In the genomic region with DNA sequence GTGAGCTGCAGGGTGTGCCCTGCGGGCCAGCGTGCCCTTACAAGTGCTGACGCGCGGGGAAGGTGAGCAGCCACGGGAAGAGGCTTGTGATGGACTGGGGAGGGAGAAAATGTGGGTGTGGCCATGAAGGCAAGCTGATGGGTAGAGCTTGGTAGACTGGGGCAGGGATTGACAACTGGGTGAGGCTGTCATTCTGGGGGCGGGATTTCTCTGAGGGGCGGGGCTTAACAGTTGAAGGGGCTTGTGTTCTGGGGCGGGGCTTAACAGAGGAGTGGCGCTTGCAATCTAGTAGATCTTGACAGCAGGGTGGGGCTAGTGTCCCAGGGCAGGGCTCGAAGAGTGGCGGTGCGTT, we compare ENCODE assay signal across 9 mouse cellular contexts. TPM values are rescaled to one million over a fixed set of nuclear protein-coding genes. Genes with fewer than 3 reads are reported as not detected.
A peak's percentile ranks its signal among the peaks of the same experiment; 100 is the strongest.
DNase-seq lines count a peak whose midpoint lies in the region; ATAC-seq and TF ChIP-seq lines count a peak whose summit lies in the region.
"Had no signal": no experiment of that assay in that cellular context is flagged by ENCODE, and none has a peak within 500 bp of the region (broad histone marks: within the 10 kb centered on the region; RNA-seq: fewer than 3 reads in every experiment).

No protein-coding gene starts in this region.

- H3K27me3 ChIP-seq in kidney, embryonic 14.5 days (ENCODE audit: control insufficient read depth, insufficient read depth, low read length), result peaks cover 10% of the 10 kb centered on the region; the same call in 1 of the 2 replicates
- H3K27me3 ChIP-seq in Patski, result no peaks in the 10 kb centered on the region
- H3K27me3 ChIP-seq in forebrain, embryonic 11.5 days (ENCODE audit: control insufficient read depth, insufficient read depth, low read length), result peaks cover 40% of the 10 kb centered on the region
- no peaks in the 10 kb centered on the region for H3K27me3 ChIP-seq in limb, embryonic 14.5 days (ENCODE audit: control insufficient read depth, insufficient read depth, low read length)
- no peaks in the 10 kb centered on the region for H3K27me3 ChIP-seq in myocyte (ENCODE audit: control insufficient read depth, insufficient read depth, insufficient read length)

- peak overlapping the region; percentile 43 for H3K4me3 ChIP-seq in kidney, embryonic 14.5 days (ENCODE audit: low read length)
- H3K4me3 ChIP-seq in forebrain, embryonic 11.5 days (ENCODE audit: low read depth, low read length), result peak overlapping the region; percentile 28
- H3K4me3 ChIP-seq in limb, embryonic 14.5 days (replicated peaks; ENCODE audit: low read length), result peak overlapping the region; percentile 34
- H3K4me3 ChIP-seq in myocyte, result peak overlapping the region; percentile 12

- CTCF ChIA-PET in Patski (lab: Charles Lee), result interaction anchor here (0.6 to 2.7 kb wide), 10 partner anchors 8 to 75 kb away, joined by 3 to 21 read pairs (median 4); a partner anchor contains a TSS

- no peak overlapping the region for H3K9ac ChIP-seq in kidney, embryonic 14.5 days (ENCODE audit: low read depth, low read length)
- H3K9ac ChIP-seq in forebrain, embryonic 11.5 days (ENCODE audit: low read length), result no peak overlapping the region
- H3K9ac ChIP-seq in limb, embryonic 14.5 days (ENCODE audit: low read depth, low read length, severe bottlenecking), result no peak overlapping the region

- TF ChIP-seq CTCF in Patski (IDR thresholded peaks at IDR 0.05), result no peak

- ATAC-seq in kidney, embryonic 14.5 days (ENCODE audit: low FRiP score, low TSS enrichment), result no peak
- peak; percentile 51 for ATAC-seq in Patski
- ATAC-seq in forebrain, embryonic 11.5 days (replicated peaks; ENCODE audit: low FRiP score), result peak; percentile 9; the same call in 1 of the 2 replicates
- peak; percentile 6 for ATAC-seq in limb, embryonic 14.5 days (ENCODE audit: low FRiP score, low read depth)

- no peak for DNase-seq in kidney, adult 8-10 months
- no peak for DNase-seq in Patski (ENCODE audit: low read depth, low spot score)
- peak; percentile 81 for DNase-seq in forebrain, embryonic 11.5 days (ENCODE audit: low spot score)
- DNase-seq in limb, embryonic 14.5 days (ENCODE audit: low spot score), result no peak
- no peak for DNase-seq in adrenal gland, adult 2 months
- DNase-seq in cerebellum, adult 8-10 months, result no peak

- in situ Hi-C loops in Patski (cut with MboI; ENCODE audit: low pct_unique_long_range_greater_than_20kb), result loop anchor here (10.0 kb wide), 1 partner anchor 86 kb away; no protein-coding TSS in a partner anchor

- H3K27ac ChIP-seq in kidney, embryonic 14.5 days (ENCODE audit: low read depth, low read length), result no peak overlapping the region
- no peak overlapping the region for H3K27ac ChIP-seq in forebrain, embryonic 11.5 days (ENCODE audit: low read depth, low read length)
- H3K27ac ChIP-seq in limb, embryonic 14.5 days (replicated peaks; ENCODE audit: low read depth, low read length), result no peak overlapping the region

- TF ChIP-seq POLR2A in limb, embryonic 14.5 days (IDR thresholded peaks at IDR 0.05; ENCODE audit: borderline replicate concordance, extremely low read depth, insufficient read depth, insufficient read length), result no peak
- no peak for TF ChIP-seq POLR2A in myocyte (IDR thresholded peaks at IDR 0.05; ENCODE audit: insufficient read length, low read depth)

- H3K4me2 ChIP-seq in kidney, embryonic 14.5 days (replicated peaks; ENCODE audit: low read depth, low read length), result peak overlapping the region; percentile 77
- peak overlapping the region; percentile 62 for H3K4me2 ChIP-seq in forebrain, embryonic 11.5 days (ENCODE audit: low read depth, low read length, severe bottlenecking)
- peak overlapping the region; percentile 72 for H3K4me2 ChIP-seq in limb, embryonic 14.5 days (replicated peaks; ENCODE audit: low read depth, low read length, severe bottlenecking)
- peak overlapping the region; percentile 83 for H3K4me2 ChIP-seq in myocyte (ENCODE audit: low read depth)

- POLR2A ChIA-PET in Patski (lab: Charles Lee), result interaction anchor here (0.7 kb wide), 1 partner anchor 67 kb away, joined by 5 read pairs; no protein-coding TSS in a partner anchor

- 2% methylated on average over 12 of the region's 13 CpGs for whole genome bisulfite sequencing in kidney, embryonic 14.5 days
- 3% methylated on average over 13 of the region's 13 CpGs for WGBS in forebrain, embryonic 11.5 days
- 4% methylated on average over 12 of the region's 13 CpGs for WGBS in limb, embryonic 14.5 days

- no peaks in the 10 kb centered on the region for H3K79me2 ChIP-seq in myocyte (ENCODE audit: control insufficient read depth, insufficient read depth)

- no peaks in the 10 kb centered on the region for H3K36me3 ChIP-seq in kidney, embryonic 14.5 days (ENCODE audit: control insufficient read depth, insufficient read depth, low read length)
- no peaks in the 10 kb centered on the region for H3K36me3 ChIP-seq in forebrain, embryonic 11.5 days (ENCODE audit: control insufficient read depth, insufficient read depth, low read length)
- H3K36me3 ChIP-seq in limb, embryonic 14.5 days (ENCODE audit: control insufficient read depth, insufficient read depth, low read length), result no peaks in the 10 kb centered on the region
- H3K36me3 ChIP-seq in myocyte (ENCODE audit: control insufficient read depth, insufficient read depth), result no peaks in the 10 kb centered on the region

- H3ac ChIP-seq in myocyte (ENCODE audit: control insufficient read depth, insufficient read length), result no peak overlapping the region

- peaks cover 21% of the 10 kb centered on the region for H3K4me1 ChIP-seq in kidney, embryonic 14.5 days (ENCODE audit: control insufficient read depth, insufficient read depth, low read length)
- peaks cover 15% of the 10 kb centered on the region for H3K4me1 ChIP-seq in forebrain, embryonic 11.5 days (replicated peaks; ENCODE audit: control insufficient read depth, insufficient read depth, low read length)
- peaks cover 22% of the 10 kb centered on the region for H3K4me1 ChIP-seq in limb, embryonic 14.5 days (ENCODE audit: control insufficient read depth, insufficient read depth, low read length)

- no peaks in the 10 kb centered on the region for H3K9me3 ChIP-seq in kidney, embryonic 14.5 days (ENCODE audit: control insufficient read depth, low read length)
- no peaks in the 10 kb centered on the region for H3K9me3 ChIP-seq in forebrain, embryonic 11.5 days (ENCODE audit: control insufficient read depth, low read length)
- H3K9me3 ChIP-seq in limb, embryonic 14.5 days (ENCODE audit: control insufficient read depth, low read length), result no peaks in the 10 kb centered on the region

TF ChIP-seq in myocyte, 11 proteins besides CTCF, POLR2A, EP300 and RAD21 (continues in another document):
- TF ChIP-seq MAX (IDR thresholded peaks at IDR 0.05; ENCODE audit: low read depth), result no peak
- no peak for TF ChIP-seq REST (IDR thresholded peaks at IDR 0.05; ENCODE audit: insufficient read depth, insufficient read length)
- TF ChIP-seq TCF12 (IDR thresholded peaks at IDR 0.05; ENCODE audit: insufficient read depth, poor library complexity, severe bottlenecking), result no peak
- no peak for TF ChIP-seq SRF (IDR thresholded peaks at IDR 0.05; ENCODE audit: control insufficient read depth, insufficient read length, low read depth)
- TF ChIP-seq E2F4 (IDR thresholded peaks at IDR 0.05; ENCODE audit: insufficient read depth), result no peak

RNA-seq across cellular contexts. Expression of a gene that starts 3.6 kb away (rescaled TPM):
- polyA plus RNA-seq in kidney, embryonic 14.5 days (2014; fragmentation: Nextera tagmentation; extraction: Ambion mirVana), result 4.9 and 8.2 TPM in 2 replicates
- 2.3 TPM for polyA plus RNA-seq in Patski (2021)
- polyA plus RNA-seq in forebrain, embryonic 11.5 days (2014; fragmentation: Nextera tagmentation; extraction: Ambion mirVana), result 0.41 and 1.0 TPM in 2 replicates
- polyA plus RNA-seq in limb, embryonic 14.5 days (2012; rRNA removed), result 11.6 and 14.7 TPM in 2 replicates
- 9.0 and 9.5 TPM in 2 replicates for polyA plus RNA-seq in limb, embryonic 14.5 days (2014; fragmentation: Nextera tagmentation; extraction: Ambion mirVana)
- polyA plus RNA-seq in myocyte (2012; fragmentation: generic; extraction: Trizol), result 28.9 TPM
- 10 to 100 TPM in 1 of 2 experiments, 1 to 10 TPM in 1; 10.0 to 37.2 TPM for total RNA-seq in adrenal gland, adult 2 months (2021)
- 47.0 and 74.7 TPM in 2 replicates for polyA plus RNA-seq in adrenal gland, adult 2 months (2012; rRNA removed)

RNA-seq across cellular contexts. Expression of a gene that starts 10.1 kb away (rescaled TPM):
- not detected in 2 replicates for polyA plus RNA-seq in kidney, embryonic 14.5 days (2014; fragmentation: Nextera tagmentation; extraction: Ambion mirVana)
- polyA plus RNA-seq in Patski (2021), result not detected
- not detected in 2 replicates for polyA plus RNA-seq in forebrain, embryonic 11.5 days (2014; fragmentation: Nextera tagmentation; extraction: Ambion mirVana)
- 0.04 and 0.06 TPM in 2 replicates for polyA plus RNA-seq in limb, embryonic 14.5 days (2012; rRNA removed)
- polyA plus RNA-seq in limb, embryonic 14.5 days (2014; fragmentation: Nextera tagmentation; extraction: Ambion mirVana), result not detected in 2 replicates
- polyA plus RNA-seq in myocyte (2012; fragmentation: generic; extraction: Trizol), result 0.07 TPM
- total RNA-seq in adrenal gland, adult 2 months (2021), result under 1 TPM in 1 of 2 experiments, not detected in 1; 0.21 TPM
- 0.28 TPM in 1 of 2 replicates, not detected in the other for polyA plus RNA-seq in adrenal gland, adult 2 months (2012; rRNA removed)
- total RNA-seq: adrenal gland, postnatal 36 days had no signal

RNA-seq across cellular contexts. Expression of a gene that starts 12.7 kb away (rescaled TPM):
- polyA plus RNA-seq in kidney, embryonic 14.5 days (2014; fragmentation: Nextera tagmentation; extraction: Ambion mirVana), result 101 and 136 TPM in 2 replicates
- polyA plus RNA-seq in Patski (2021), result 141 TPM
- polyA plus RNA-seq in forebrain, embryonic 11.5 days (2014; fragmentation: Nextera tagmentation; extraction: Ambion mirVana), result 140 and 157 TPM in 2 replicates
- polyA plus RNA-seq in limb, embryonic 14.5 days (2012; rRNA removed), result 55.8 and 72.7 TPM in 2 replicates
- 76.2 and 83.8 TPM in 2 replicates for polyA plus RNA-seq in limb, embryonic 14.5 days (2014; fragmentation: Nextera tagmentation; extraction: Ambion mirVana)
- polyA plus RNA-seq in myocyte (2012; fragmentation: generic; extraction: Trizol), result 70.0 TPM
- total RNA-seq in adrenal gland, adult 2 months (2021), result 100 to 1,000 TPM in 1 of 2 experiments, 10 to 100 TPM in 1; 68.1 to 105 TPM
- 138 and 146 TPM in 2 replicates for polyA plus RNA-seq in adrenal gland, adult 2 months (2012; rRNA removed)

RNA-seq across cellular contexts. Expression of a gene that starts 13.9 kb away (rescaled TPM):
- 95.9 and 104 TPM in 2 replicates for polyA plus RNA-seq in kidney, embryonic 14.5 days (2014; fragmentation: Nextera tagmentation; extraction: Ambion mirVana)
- polyA plus RNA-seq in Patski (2021) (58.5 TPM), myocyte (2012; fragmentation: generic; extraction: Trizol) (91.3 TPM)
- 118 TPM in 2 replicates for polyA plus RNA-seq in forebrain, embryonic 11.5 days (2014; fragmentation: Nextera tagmentation; extraction: Ambion mirVana)
- 176 and 229 TPM in 2 replicates for polyA plus RNA-seq in limb, embryonic 14.5 days (2012; rRNA removed)
- polyA plus RNA-seq in limb, embryonic 14.5 days (2014; fragmentation: Nextera tagmentation; extraction: Ambion mirVana), result 100 and 103 TPM in 2 replicates
- 10 to 100 TPM; 51.6 to 51.8 TPM for total RNA-seq in adrenal gland, adult 2 months (2021)
- 222 and 226 TPM in 2 replicates for polyA plus RNA-seq in adrenal gland, adult 2 months (2012; rRNA removed)

RNA-seq across cellular contexts. Expression of a gene that starts 25.8 kb away (rescaled TPM):
- polyA plus RNA-seq in kidney, embryonic 14.5 days (2014; fragmentation: Nextera tagmentation; extraction: Ambion mirVana), result 0.11 and 0.61 TPM in 2 replicates
- polyA plus RNA-seq in Patski (2021) (0.63 TPM), myocyte (2012; fragmentation: generic; extraction: Trizol) (0.26 TPM)
- 0.36 and 0.40 TPM in 2 replicates for polyA plus RNA-seq in forebrain, embryonic 11.5 days (2014; fragmentation: Nextera tagmentation; extraction: Ambion mirVana)
- 0.13 and 0.22 TPM in 2 replicates for polyA plus RNA-seq in limb, embryonic 14.5 days (2012; rRNA removed)
- 0.21 and 0.80 TPM in 2 replicates for polyA plus RNA-seq in limb, embryonic 14.5 days (2014; fragmentation: Nextera tagmentation; extraction: Ambion mirVana)
- not detected for total RNA-seq in adrenal gland, adult 2 months (2021)
- 0.18 and 0.68 TPM in 2 replicates for polyA plus RNA-seq in adrenal gland, adult 2 months (2012; rRNA removed)
- total RNA-seq: adrenal gland, postnatal 36 days had no signal
